Mouse (Mus musculus): ENCODE measurements around the gene Sec14l1.

DNA sequence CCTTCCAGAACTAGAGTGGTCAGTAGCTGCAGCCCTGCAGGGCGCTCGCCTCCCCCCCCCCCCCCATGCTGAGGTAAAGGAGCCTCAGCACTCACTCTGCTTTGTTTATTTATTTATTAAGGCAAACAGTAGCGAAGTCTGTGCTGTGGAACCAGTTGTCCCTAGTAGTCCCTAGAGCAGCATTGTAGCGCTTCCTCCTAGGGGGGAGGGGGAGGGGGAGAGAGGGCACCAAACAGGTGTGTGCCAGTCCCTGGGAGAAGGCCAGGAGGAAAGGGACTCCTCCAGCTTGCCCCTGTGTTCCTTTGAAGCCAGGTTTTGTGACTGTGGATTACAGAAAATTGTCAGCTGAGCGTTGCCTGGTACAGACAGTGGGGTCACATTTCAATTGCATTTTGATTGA is 4.8 kb downstream of the Sec14l1 start:
- TF ChIP-seq POLR2A (IDR thresholded peaks at IDR 0.05; ENCODE audit: borderline replicate concordance, extremely low read depth, low read depth, low read length) (no peak), CTCF (IDR thresholded peaks at IDR 0.05; ENCODE audit: insufficient read depth, low read length) (no peak)

Data from lung, adult 2 months (tissue).